Mouse (Mus musculus): ENCODE results near the gene Sept9. TPM values are rescaled to one million over a fixed set of nuclear protein-coding genes. Genes with fewer than 3 reads are reported as not detected.
A peak's percentile ranks its signal among the peaks of the same experiment; 100 is the strongest.

Sept9 gene
- polyA plus RNA-seq, 1 experiment = not detected

DNA sequence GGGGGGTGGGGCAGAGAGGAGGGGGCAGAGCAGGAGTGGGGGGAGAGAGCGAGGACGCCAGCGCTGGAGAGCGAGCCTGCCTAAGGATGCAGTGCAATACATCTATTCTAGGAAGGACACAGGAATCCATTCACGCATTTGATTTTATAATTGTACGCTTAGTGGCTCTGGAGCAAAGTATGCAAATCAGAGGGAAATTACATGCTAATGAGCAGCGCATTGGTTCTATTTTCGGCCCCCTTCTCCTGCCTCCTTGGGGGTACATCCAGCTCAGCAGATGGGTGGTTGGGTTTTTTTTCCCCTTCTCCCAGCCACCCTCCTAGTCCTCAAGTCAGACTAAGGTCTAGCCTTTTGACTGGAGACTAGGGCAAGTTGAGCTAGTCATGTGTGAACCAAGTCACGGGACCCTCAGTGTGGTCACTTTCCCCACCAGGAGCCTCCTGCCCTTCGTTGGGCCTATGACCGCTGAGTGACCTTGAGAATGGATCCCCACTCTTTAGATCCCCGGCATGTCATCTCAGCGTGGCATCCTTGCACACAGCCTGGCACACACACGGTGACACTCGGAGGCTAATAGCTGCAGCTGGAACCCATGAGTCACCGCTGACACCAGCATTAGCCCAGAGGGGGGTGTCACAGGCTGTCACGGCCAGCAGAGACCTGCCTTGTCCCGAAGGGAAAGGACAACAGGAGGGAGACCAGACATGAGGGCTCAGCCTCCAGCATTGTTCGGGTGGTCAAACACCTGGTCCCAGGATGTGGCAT, 29.5 kb upstream of the Sept9 start:
- 27% methylated on average over 19 of the region's 19 CpGs for WGBS
- Histone ChIP-seq H3K4me3 (ENCODE audit: insufficient read depth, low read depth, low read length) (no peak overlapping the region), H3K27ac (ENCODE audit: insufficient read depth, low read depth, low read length) (peak overlapping the region; percentile 94), H3K4me1 (ENCODE audit: control insufficient read depth, insufficient read depth, low read length) (peaks cover 76% of the 10 kb centered on the region)
- no peak for TF ChIP-seq CTCF (IDR thresholded peaks at IDR 0.05; ENCODE audit: insufficient read depth, low read depth, low read length)

GRCm38 (mm10) chr11:117174098-117174892, 25.2 kb upstream of the Sept9 start:
- WGBS = 16% methylated on average over 18 of the region's 18 CpGs
- Histone ChIP-seq H3K4me3 (ENCODE audit: insufficient read depth, low read depth, low read length) (no peak overlapping the region), H3K27ac (ENCODE audit: insufficient read depth, low read depth, low read length) (peak overlapping the region; percentile 88), H3K4me1 (ENCODE audit: control insufficient read depth, insufficient read depth, low read length) (peaks cover 60% of the 10 kb centered on the region)
- no peak for TF ChIP-seq CTCF (IDR thresholded peaks at IDR 0.05; ENCODE audit: insufficient read depth, low read depth, low read length)
- TF ChIP-seq POLR2A (IDR thresholded peaks at IDR 0.05; ENCODE audit: insufficient read depth, low read depth, low read length) = no peak

DNA sequence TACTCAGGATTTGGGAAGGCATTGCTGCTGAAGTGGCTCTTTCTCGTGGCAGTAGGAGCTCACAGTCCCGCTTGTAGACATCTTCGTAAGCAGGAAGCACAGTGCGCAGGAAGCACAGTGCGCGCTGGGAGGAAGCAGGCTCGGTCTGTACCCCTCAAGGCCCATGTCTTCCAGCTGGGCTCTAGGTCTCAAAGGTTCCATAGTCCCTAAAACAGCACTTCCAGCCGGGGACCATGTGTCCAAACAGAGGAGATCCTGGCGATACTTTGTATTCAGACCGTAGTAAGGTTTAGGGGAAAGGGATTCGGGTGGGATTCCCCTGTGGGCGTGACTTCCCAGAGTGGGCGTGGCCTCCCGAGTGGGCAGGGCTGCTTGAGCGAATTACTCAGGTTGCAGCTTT, 24.5 kb upstream of the Sept9 start:
- Histone ChIP-seq H3K27ac (ENCODE audit: insufficient read depth, low read depth, low read length) (peak overlapping the region; percentile 88), H3K4me1 (ENCODE audit: control insufficient read depth, insufficient read depth, low read length) (peaks cover 57% of the 10 kb centered on the region), H3K4me3 (ENCODE audit: insufficient read depth, low read depth, low read length) (no peak overlapping the region; the same call in 1 of the 2 replicates)
- 26% methylated on average over 15 of the region's 15 CpGs for WGBS
- TF ChIP-seq CTCF (IDR thresholded peaks at IDR 0.05; ENCODE audit: insufficient read depth, low read depth, low read length) (no peak), POLR2A (IDR thresholded peaks at IDR 0.05; ENCODE audit: insufficient read depth, low read depth, low read length) (no peak)

GRCm38 (mm10) chr11:117175472-117175871, 24.0 kb upstream of the Sept9 start:
- Histone ChIP-seq H3K4me3 (ENCODE audit: insufficient read depth, low read depth, low read length) (no peak overlapping the region), H3K27ac (ENCODE audit: insufficient read depth, low read depth, low read length) (peak overlapping the region; percentile 88), H3K4me1 (ENCODE audit: control insufficient read depth, insufficient read depth, low read length) (peaks cover 51% of the 10 kb centered on the region)
- no peak for TF ChIP-seq POLR2A (IDR thresholded peaks at IDR 0.05; ENCODE audit: insufficient read depth, low read depth, low read length)
- TF ChIP-seq CTCF (IDR thresholded peaks at IDR 0.05; ENCODE audit: insufficient read depth, low read depth, low read length) = no peak
- WGBS = 50% methylated on average over 12 of the region's 12 CpGs

GRCm38 (mm10) chr11:117176304-117176703, 23.2 kb upstream of the Sept9 start:
- no peak overlapping the region for H3K4me3 ChIP-seq (ENCODE audit: insufficient read depth, low read depth, low read length)
- H3K4me1 ChIP-seq (ENCODE audit: control insufficient read depth, insufficient read depth, low read length) = peaks cover 44% of the 10 kb centered on the region
- no peak for TF ChIP-seq POLR2A (IDR thresholded peaks at IDR 0.05; ENCODE audit: insufficient read depth, low read depth, low read length)
- no peak for TF ChIP-seq CTCF (IDR thresholded peaks at IDR 0.05; ENCODE audit: insufficient read depth, low read depth, low read length)
- H3K27ac ChIP-seq (ENCODE audit: insufficient read depth, low read depth, low read length) = no peak overlapping the region
- 39% methylated on average over 5 of the region's 5 CpGs for WGBS

- H3K4me1 ChIP-seq (ENCODE audit: control insufficient read depth, insufficient read depth, low read length) = peaks cover 40% of the 10 kb centered on the region
- TF ChIP-seq POLR2A (IDR thresholded peaks at IDR 0.05; ENCODE audit: insufficient read depth, low read depth, low read length) (no peak), CTCF (IDR thresholded peaks at IDR 0.05; ENCODE audit: insufficient read depth, low read depth, low read length) (no peak)
- no peak overlapping the region for H3K27ac ChIP-seq (ENCODE audit: insufficient read depth, low read depth, low read length)
- no peak overlapping the region for H3K4me3 ChIP-seq (ENCODE audit: insufficient read depth, low read depth, low read length)
- WGBS = 69% methylated on average over 5 of the region's 5 CpGs
Measured at GRCm38 (mm10) chr11:117176900-117177299, 22.6 kb upstream of the Sept9 start.

- 39% methylated on average over 11 of the region's 11 CpGs for WGBS
- TF ChIP-seq CTCF (IDR thresholded peaks at IDR 0.05; ENCODE audit: insufficient read depth, low read depth, low read length) (peak; percentile 77), POLR2A (IDR thresholded peaks at IDR 0.05; ENCODE audit: insufficient read depth, low read depth, low read length) (no peak)
- peaks cover 38% of the 10 kb centered on the region for H3K4me1 ChIP-seq (ENCODE audit: control insufficient read depth, insufficient read depth, low read length)
- H3K27ac ChIP-seq (ENCODE audit: insufficient read depth, low read depth, low read length) = no peak overlapping the region
- no peak overlapping the region for H3K4me3 ChIP-seq (ENCODE audit: insufficient read depth, low read depth, low read length)
Measured at GRCm38 (mm10) chr11:117177303-117177979, 22.0 kb upstream of the Sept9 start.

GRCm38 (mm10) chr11:117179902-117180301, 19.6 kb upstream of the Sept9 start:
- no peak overlapping the region for H3K27ac ChIP-seq (ENCODE audit: insufficient read depth, low read depth, low read length)
- H3K4me1 ChIP-seq (ENCODE audit: control insufficient read depth, insufficient read depth, low read length) = peaks cover 19% of the 10 kb centered on the region
- H3K4me3 ChIP-seq (ENCODE audit: insufficient read depth, low read depth, low read length) = no peak overlapping the region
- WGBS = 84% methylated on average over 5 of the region's 5 CpGs
- TF ChIP-seq CTCF (IDR thresholded peaks at IDR 0.05; ENCODE audit: insufficient read depth, low read depth, low read length) (no peak), POLR2A (IDR thresholded peaks at IDR 0.05; ENCODE audit: insufficient read depth, low read depth, low read length) (no peak)
